18 mouse cellular contexts compared by ENCODE assay signal in genomic region chr1:53224775-53225174, GRCm38 (mm10). TPM values are rescaled to one million over a fixed set of nuclear protein-coding genes. Genes with fewer than 3 reads are reported as not detected.
"Had no signal": no experiment of that assay in that cellular context is flagged by ENCODE, and none has a peak within 500 bp of the region (broad histone marks: within the 10 kb centered on the region; RNA-seq: fewer than 3 reads in every experiment).

No protein-coding gene starts in this region.

- H3K27me3 ChIP-seq: kidney, embryonic 15.5 days; limb, embryonic 13.5 days had no signal

- H3K9me3 ChIP-seq: kidney, embryonic 15.5 days had no signal

- ATAC-seq: lung, postnatal 0 days had no signal

- H3K27ac ChIP-seq: kidney, embryonic 15.5 days; limb, embryonic 13.5 days; liver, embryonic 14.5 days; stomach, postnatal 0 days had no signal

- H3K9ac ChIP-seq: kidney, embryonic 15.5 days; limb, embryonic 13.5 days; liver, embryonic 14.5 days had no signal

- H3K4me2 ChIP-seq: kidney, embryonic 15.5 days; limb, embryonic 13.5 days had no signal

- DNase-seq: kidney, postnatal 14 days; left cerebral cortex, postnatal 4 days; lung, adult 18-20 months; lung, postnatal 36 days; thymus, postnatal 4 days had no signal

- H3K4me3 ChIP-seq: kidney, embryonic 15.5 days; limb, embryonic 13.5 days had no signal

- H3K4me1 ChIP-seq: kidney, embryonic 15.5 days; limb, embryonic 13.5 days had no signal

RNA-seq across cellular contexts. Expression of gene 1700019A02Rik, which starts 37.3 kb away (rescaled TPM):
- total RNA-seq: layer of hippocampus, postnatal 14 days; left cerebral cortex, adult 18-20 months; left cerebral cortex, postnatal 10 days; left cerebral cortex, postnatal 4 days; liver, adult 2 months; megakaryocyte progenitor cell, adult 5-6 weeks; midbrain, postnatal 0 days had no signal
- polyA plus RNA-seq: kidney, embryonic 15.5 days; large intestine, adult 2 months; limb, embryonic 13.5 days; liver, adult 2 months; liver, embryonic 14.5 days; lung, postnatal 0 days; midbrain, postnatal 0 days; neural tube, embryonic 11.5 days; stomach, postnatal 0 days had no signal
